Mouse (Mus musculus): Measurements from ENCODE around the gene Gm49380. TPM values are rescaled to one million over a fixed set of nuclear protein-coding genes. Genes with fewer than 3 reads are reported as not detected.
A peak's percentile ranks its signal among the peaks of the same experiment; 100 is the strongest.

Gene Gm49380
- polyA plus RNA-seq (2015; fragmentation: Nextera tagmentation; extraction: Ambion mirVana): 0.05 and 0.12 TPM in 2 replicates

- Histone ChIP-seq H3K27me3 (replicated peaks; ENCODE audit: control insufficient read depth, insufficient read depth, low read length) (no peaks in the 10 kb centered on the region), H3K36me3 (ENCODE audit: control insufficient read depth, insufficient read depth, low read length) (no peaks in the 10 kb centered on the region), H3K4me2 (ENCODE audit: low read depth, low read length) (peak within 1 kb of the TSS; percentile 50), H3K27ac (ENCODE audit: low read length) (peak within 1 kb of the TSS; percentile 74), H3K9ac (ENCODE audit: low read depth, low read length) (peak within 1 kb of the TSS; percentile 84), H3K4me1 (ENCODE audit: control insufficient read depth, insufficient read depth, low read length) (peaks cover 22% of the 10 kb centered on the region), H3K9me3 (ENCODE audit: control insufficient read depth, low read length) (no peaks in the 10 kb centered on the region), H3K4me3 (ENCODE audit: low read length) (peak within 1 kb of the TSS; percentile 80)
- under 1% methylated on average over 49 of the region's 51 CpGs for WGBS
- ATAC-seq: peak; percentile 97
Observed at GRCm38 (mm10) chr9:44113105-44113789, at the start of gene Gm49380, which contains the start of gene Rnf26. Gene Gm49380 (minus strand): TSS chr9:44113500. Gene Rnf26 (minus strand): TSS chr9:44113517.

GRCm38 (mm10) chr9:44159886-44160285, 46.6 kb upstream of the Gm49380 start:
- 77% methylated on average over 3 of the region's 3 CpGs for WGBS
- Histone ChIP-seq H3K36me3 (ENCODE audit: control insufficient read depth, insufficient read depth, low read length) (peaks cover 18% of the 10 kb centered on the region; the same call in 1 of the 2 replicates), H3K4me2 (ENCODE audit: low read depth, low read length) (no peak overlapping the region), H3K9ac (ENCODE audit: low read depth, low read length) (no peak overlapping the region), H3K27ac (ENCODE audit: low read length) (no peak overlapping the region), H3K9me3 (ENCODE audit: control insufficient read depth, low read length) (no peaks in the 10 kb centered on the region), H3K4me1 (ENCODE audit: control insufficient read depth, insufficient read depth, low read length) (no peaks in the 10 kb centered on the region), H3K27me3 (replicated peaks; ENCODE audit: control insufficient read depth, insufficient read depth, low read length) (no peaks in the 10 kb centered on the region), H3K4me3 (ENCODE audit: low read length) (no peak overlapping the region)
- ATAC-seq: no peak

GRCm38 (mm10) chr9:44147290-44147689, 34.0 kb upstream of the Gm49380 start:
- Histone ChIP-seq H3K36me3 (ENCODE audit: control insufficient read depth, insufficient read depth, low read length) (0 out of 2 replicates have a peak, but pooled peaks cover 3% of the 10 kb centered on the region), H3K27ac (ENCODE audit: low read length) (no peak overlapping the region), H3K4me2 (ENCODE audit: low read depth, low read length) (no peak overlapping the region), H3K4me3 (ENCODE audit: low read length) (no peak overlapping the region), H3K4me1 (ENCODE audit: control insufficient read depth, insufficient read depth, low read length) (no peaks in the 10 kb centered on the region), H3K9ac (ENCODE audit: low read depth, low read length) (no peak overlapping the region), H3K9me3 (ENCODE audit: control insufficient read depth, low read length) (no peaks in the 10 kb centered on the region), H3K27me3 (replicated peaks; ENCODE audit: control insufficient read depth, insufficient read depth, low read length) (no peaks in the 10 kb centered on the region)
- ATAC-seq: no peak
- WGBS: 57% methylated on average over 3 of the region's 3 CpGs

GRCm38 (mm10) chr9:44144718-44145060, 31.4 kb upstream of the Gm49380 start:
- H3K36me3 ChIP-seq (ENCODE audit: control insufficient read depth, insufficient read depth, low read length): no peaks in the 10 kb centered on the region
- no peak overlapping the region for H3K27ac ChIP-seq (ENCODE audit: low read length)
- H3K4me3 ChIP-seq (ENCODE audit: low read length): no peak overlapping the region
- no peaks in the 10 kb centered on the region for H3K4me1 ChIP-seq (ENCODE audit: control insufficient read depth, insufficient read depth, low read length)
- ATAC-seq: no peak
- H3K9me3 ChIP-seq (ENCODE audit: control insufficient read depth, low read length): no peaks in the 10 kb centered on the region
- H3K9ac ChIP-seq (ENCODE audit: low read depth, low read length): no peak overlapping the region
- no peak overlapping the region for H3K4me2 ChIP-seq (ENCODE audit: low read depth, low read length)
- no peaks in the 10 kb centered on the region for H3K27me3 ChIP-seq (replicated peaks; ENCODE audit: control insufficient read depth, insufficient read depth, low read length)

GRCm38 (mm10) chr9:44144023-44144717, 30.9 kb upstream of the Gm49380 start:
- Histone ChIP-seq H3K4me3 (ENCODE audit: low read length) (no peak overlapping the region), H3K27me3 (replicated peaks; ENCODE audit: control insufficient read depth, insufficient read depth, low read length) (no peaks in the 10 kb centered on the region), H3K27ac (ENCODE audit: low read length) (no peak overlapping the region), H3K36me3 (ENCODE audit: control insufficient read depth, insufficient read depth, low read length) (no peaks in the 10 kb centered on the region), H3K9me3 (ENCODE audit: control insufficient read depth, low read length) (no peaks in the 10 kb centered on the region), H3K9ac (ENCODE audit: low read depth, low read length) (no peak overlapping the region), H3K4me2 (ENCODE audit: low read depth, low read length) (no peak overlapping the region), H3K4me1 (ENCODE audit: control insufficient read depth, insufficient read depth, low read length) (no peaks in the 10 kb centered on the region)
- 44% methylated on average over 7 of the region's 8 CpGs for WGBS
- ATAC-seq: peak; percentile 60

- no peaks in the 10 kb centered on the region for H3K36me3 ChIP-seq (ENCODE audit: control insufficient read depth, insufficient read depth, low read length)
- H3K27me3 ChIP-seq (replicated peaks; ENCODE audit: control insufficient read depth, insufficient read depth, low read length): no peaks in the 10 kb centered on the region
- no peak for ATAC-seq
- no peak overlapping the region for H3K9ac ChIP-seq (ENCODE audit: low read depth, low read length)
- no peak overlapping the region for H3K4me2 ChIP-seq (ENCODE audit: low read depth, low read length)
- 82% methylated on average over 5 of the region's 5 CpGs for WGBS
- H3K4me1 ChIP-seq (ENCODE audit: control insufficient read depth, insufficient read depth, low read length): no peaks in the 10 kb centered on the region
- no peak overlapping the region for H3K27ac ChIP-seq (ENCODE audit: low read length)
- no peak overlapping the region for H3K4me3 ChIP-seq (ENCODE audit: low read length)
- H3K9me3 ChIP-seq (ENCODE audit: control insufficient read depth, low read length): no peaks in the 10 kb centered on the region
Observed at GRCm38 (mm10) chr9:44143421-44143820, 30.1 kb upstream of the Gm49380 start.

- Histone ChIP-seq H3K4me2 (ENCODE audit: low read depth, low read length) (no peak overlapping the region), H3K9ac (ENCODE audit: low read depth, low read length) (no peak overlapping the region), H3K9me3 (ENCODE audit: control insufficient read depth, low read length) (no peaks in the 10 kb centered on the region), H3K27ac (ENCODE audit: low read length) (no peak overlapping the region), H3K27me3 (replicated peaks; ENCODE audit: control insufficient read depth, insufficient read depth, low read length) (no peaks in the 10 kb centered on the region), H3K36me3 (ENCODE audit: control insufficient read depth, insufficient read depth, low read length) (no peaks in the 10 kb centered on the region), H3K4me1 (ENCODE audit: control insufficient read depth, insufficient read depth, low read length) (no peaks in the 10 kb centered on the region), H3K4me3 (ENCODE audit: low read length) (no peak overlapping the region)
- WGBS: 65% methylated on average over 5 of the region's 5 CpGs
- ATAC-seq: no peak
Observed at GRCm38 (mm10) chr9:44141951-44142350, 28.7 kb upstream of the Gm49380 start.

GRCm38 (mm10) chr9:44137846-44138245, 24.5 kb upstream of the Gm49380 start:
- no peak for ATAC-seq
- Histone ChIP-seq H3K4me3 (ENCODE audit: low read length) (no peak overlapping the region), H3K27me3 (replicated peaks; ENCODE audit: control insufficient read depth, insufficient read depth, low read length) (peaks cover 10% of the 10 kb centered on the region), H3K36me3 (ENCODE audit: control insufficient read depth, insufficient read depth, low read length) (no peaks in the 10 kb centered on the region), H3K27ac (ENCODE audit: low read length) (no peak overlapping the region; the same call in 1 of the 2 replicates), H3K9me3 (ENCODE audit: control insufficient read depth, low read length) (no peaks in the 10 kb centered on the region), H3K4me2 (ENCODE audit: low read depth, low read length) (no peak overlapping the region), H3K4me1 (ENCODE audit: control insufficient read depth, insufficient read depth, low read length) (peaks cover 29% of the 10 kb centered on the region), H3K9ac (ENCODE audit: low read depth, low read length) (no peak overlapping the region)
- 44% methylated on average over 4 of the region's 4 CpGs for WGBS

- 42% methylated on average over 7 of the region's 7 CpGs for WGBS
- H3K9me3 ChIP-seq (ENCODE audit: control insufficient read depth, low read length): no peaks in the 10 kb centered on the region
- peak; percentile 22; the same call in 1 of the 2 replicates for ATAC-seq
- peak overlapping the region; percentile 75 for H3K4me3 ChIP-seq (ENCODE audit: low read length)
- H3K4me2 ChIP-seq (ENCODE audit: low read depth, low read length): peak overlapping the region; percentile 95
- H3K27ac ChIP-seq (ENCODE audit: low read length): peak overlapping the region; percentile 77
- no peaks in the 10 kb centered on the region for H3K36me3 ChIP-seq (ENCODE audit: control insufficient read depth, insufficient read depth, low read length)
- H3K9ac ChIP-seq (ENCODE audit: low read depth, low read length): peak overlapping the region; percentile 75
- peaks cover 15% of the 10 kb centered on the region for H3K27me3 ChIP-seq (replicated peaks; ENCODE audit: control insufficient read depth, insufficient read depth, low read length)
- peaks cover 32% of the 10 kb centered on the region for H3K4me1 ChIP-seq (ENCODE audit: control insufficient read depth, insufficient read depth, low read length)
Observed at GRCm38 (mm10) chr9:44135731-44136411, 22.6 kb upstream of the Gm49380 start.

Measured in intestine, embryonic 16.5 days (tissue).